Mouse (Mus musculus) left cerebral cortex, adult 8-10 months (tissue): Measurements from ENCODE around the gene Snf8. TPM values are rescaled to one million over a fixed set of nuclear protein-coding genes. Genes with fewer than 3 reads are reported as not detected.

Experiments used
- DNase-seq, 2 experiments: peaks; one replicate each; pipeline ENCODE4 v3.0.0; 2022; ENCODE audit warnings: low spot score in 2 of 2
- total RNA-seq, 4 experiments: library from RNA; stranded (reverse); gene quantifications; 2 replicates each; pipeline ENCODE4 v1.2.4; 2022

Snf8 gene
- total RNA-seq, 4 experiments from 2014 or later: 98.4 to 106 (median 103) TPM

DNA sequence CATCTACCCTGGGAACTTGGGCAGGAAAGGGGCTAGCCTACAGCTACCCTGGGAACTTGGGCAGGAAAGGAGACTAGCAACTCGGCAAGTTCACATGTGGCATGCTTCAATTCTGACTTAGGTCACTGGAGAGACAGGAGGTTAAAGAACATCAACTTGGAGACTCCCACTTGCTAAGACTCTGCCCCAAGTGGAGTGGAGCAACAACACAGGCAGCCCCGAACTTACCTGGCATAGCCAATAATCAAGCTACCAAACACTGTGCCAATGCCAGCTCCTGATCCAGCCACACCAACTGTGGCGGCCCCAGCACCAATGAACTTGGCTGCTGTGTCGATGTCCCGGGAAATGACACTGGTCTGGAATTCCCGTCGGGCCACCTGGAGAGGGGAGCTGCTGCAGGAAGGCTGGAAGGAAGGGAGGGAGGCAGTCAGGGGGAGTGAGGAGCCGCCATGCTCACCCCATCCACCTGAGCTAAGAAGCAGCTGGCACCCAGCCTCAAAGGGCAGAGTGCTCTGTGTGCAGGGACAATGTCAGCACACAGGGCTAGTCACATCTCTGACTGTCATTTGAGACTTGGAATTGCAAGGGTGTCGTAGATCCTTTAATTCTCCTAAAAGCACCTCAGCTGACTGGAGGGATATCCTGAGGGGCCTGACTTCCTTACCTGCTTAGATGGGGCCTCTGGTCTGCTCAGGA lies 38.8 kb downstream of the Snf8 start:
- DNase-seq: no peak

DNA sequence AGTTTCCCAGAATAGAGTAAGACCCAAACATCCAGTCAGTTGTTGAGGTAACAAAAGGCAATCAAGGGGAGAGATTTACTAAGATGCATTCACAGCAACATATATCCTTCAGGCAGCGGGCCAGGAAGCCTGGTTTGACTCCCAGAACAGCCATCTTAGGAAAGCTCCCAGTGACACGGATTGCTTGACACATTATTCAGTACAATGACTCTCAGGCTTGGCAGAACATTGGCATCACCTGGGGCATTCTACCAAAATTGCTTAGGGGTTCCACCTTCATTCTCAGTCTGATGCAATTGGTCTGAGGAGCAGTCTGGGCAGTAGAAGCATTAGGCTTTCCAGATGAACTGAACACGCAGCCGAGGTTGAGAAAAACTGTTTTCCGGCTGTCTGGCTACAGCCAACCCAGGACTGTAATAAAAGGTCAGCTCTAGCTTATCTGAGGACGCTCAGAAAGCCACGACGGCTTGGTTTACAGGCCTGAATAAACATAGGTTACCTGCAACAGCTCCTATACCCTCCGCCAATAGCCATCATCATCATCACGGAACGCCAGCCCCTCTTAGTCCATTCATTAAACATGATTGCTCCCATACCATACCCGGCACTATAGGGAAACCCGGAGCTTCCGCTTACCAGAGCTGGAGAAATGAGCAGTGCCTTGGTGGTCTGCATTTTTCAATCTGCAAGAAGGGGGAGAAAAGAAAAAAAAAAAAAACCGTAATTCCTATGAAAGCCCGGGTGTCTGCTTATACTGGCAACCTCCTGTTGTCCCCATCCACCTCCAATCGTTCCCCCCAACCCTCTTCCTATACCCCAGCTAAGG lies 39.9 kb downstream of the Snf8 start:
- no peak for DNase-seq

DNA sequence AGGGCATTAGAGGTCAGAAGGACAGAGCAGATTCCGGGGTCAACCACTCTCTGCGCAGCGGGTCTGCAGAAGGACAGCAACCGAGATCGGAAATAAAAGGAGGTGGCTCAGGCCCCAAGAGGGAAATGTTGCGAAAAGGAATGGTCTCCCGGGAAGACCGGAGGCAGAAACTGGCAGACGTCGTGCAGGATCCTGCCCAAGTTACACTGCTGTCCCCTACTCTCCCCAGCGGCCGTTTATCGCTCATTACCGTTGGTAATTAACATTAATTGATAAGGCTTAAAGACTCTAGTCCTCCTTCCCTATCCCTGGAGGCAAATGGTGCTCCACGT lies 40.5 kb downstream of the Snf8 start:
- no peak for DNase-seq

DNA sequence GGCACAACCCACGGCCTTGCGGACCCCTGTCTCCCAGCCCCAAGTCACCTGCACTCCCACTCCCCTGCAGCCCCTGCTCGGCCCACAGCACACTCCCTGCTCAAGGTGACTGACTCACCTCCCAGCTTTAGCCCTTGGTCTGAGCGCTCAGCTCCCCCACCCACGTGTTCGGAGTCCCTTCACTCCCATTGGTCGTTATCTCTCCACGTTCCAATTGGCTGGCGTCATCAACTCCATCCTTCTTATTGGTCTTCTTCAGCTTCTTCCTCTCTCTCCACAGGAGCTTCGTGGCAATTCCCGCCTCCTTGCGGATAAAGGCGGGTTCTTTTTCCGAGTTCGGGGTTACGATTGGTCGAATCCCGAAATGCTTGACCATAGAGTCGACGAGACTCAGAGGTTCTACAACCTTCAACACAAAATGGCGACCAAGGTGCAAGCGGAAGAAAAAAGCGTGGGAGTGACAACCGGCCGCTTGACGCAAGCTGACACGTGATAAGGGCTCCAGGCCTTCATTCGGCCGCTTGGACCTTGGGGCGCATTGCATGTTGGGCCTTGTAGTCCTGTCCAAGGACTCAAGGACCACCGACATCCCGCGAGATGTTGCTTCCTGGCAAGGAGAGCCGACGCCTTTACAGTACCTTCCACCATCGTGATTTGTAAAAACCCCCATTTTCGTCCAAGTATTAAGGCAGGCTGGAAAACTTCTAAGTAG lies 41.0 kb downstream of the Snf8 start, which contains the start of gene Atp5g1:
Atp5g1 (minus strand) TSS at position 162 of the 712 bp plus-strand sequence.
- DNase-seq: peak; percentile 98 to 100

DNA sequence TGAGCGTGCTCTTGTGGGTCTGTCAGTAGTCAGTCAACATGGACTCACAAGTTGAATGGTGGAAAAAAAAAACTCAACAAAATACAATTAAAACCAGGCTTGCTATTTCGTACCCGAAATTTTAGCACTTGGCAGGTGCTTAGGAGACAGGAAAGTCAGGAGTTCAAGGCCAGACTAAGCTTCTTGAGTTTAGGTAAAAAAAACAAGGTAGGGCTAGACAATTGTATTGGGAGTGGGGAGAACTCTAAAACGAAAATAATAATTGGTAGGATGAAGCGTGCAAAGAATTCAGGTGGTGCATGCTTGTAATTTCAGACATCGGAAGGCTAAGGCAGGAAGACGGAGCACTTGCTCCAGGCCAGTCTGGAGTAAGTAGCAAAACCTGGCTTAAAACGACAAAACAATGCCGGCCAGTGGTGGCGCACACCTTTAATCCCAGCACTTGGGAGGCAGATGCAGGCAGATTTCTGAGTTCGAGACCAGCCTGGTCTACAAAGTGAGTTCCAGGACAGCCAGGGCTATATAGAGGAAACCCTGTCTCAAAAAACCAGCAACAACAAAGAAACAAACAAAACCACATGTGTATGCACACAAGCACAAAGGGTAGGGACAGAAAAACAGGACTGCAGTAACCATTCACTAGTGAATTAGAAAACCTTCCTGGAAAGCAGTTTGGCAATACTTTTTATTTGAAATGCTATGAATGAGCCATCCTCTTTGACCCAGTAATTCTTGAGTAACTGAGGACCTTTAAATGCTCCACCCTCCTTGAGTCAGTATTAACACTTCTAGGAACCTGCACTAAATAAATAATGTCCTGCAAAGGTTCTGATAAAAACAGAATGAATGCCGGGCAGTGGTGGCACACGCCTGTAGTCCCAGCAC lies 41.8 kb downstream of the Snf8 start:
- DNase-seq: no peak

DNA sequence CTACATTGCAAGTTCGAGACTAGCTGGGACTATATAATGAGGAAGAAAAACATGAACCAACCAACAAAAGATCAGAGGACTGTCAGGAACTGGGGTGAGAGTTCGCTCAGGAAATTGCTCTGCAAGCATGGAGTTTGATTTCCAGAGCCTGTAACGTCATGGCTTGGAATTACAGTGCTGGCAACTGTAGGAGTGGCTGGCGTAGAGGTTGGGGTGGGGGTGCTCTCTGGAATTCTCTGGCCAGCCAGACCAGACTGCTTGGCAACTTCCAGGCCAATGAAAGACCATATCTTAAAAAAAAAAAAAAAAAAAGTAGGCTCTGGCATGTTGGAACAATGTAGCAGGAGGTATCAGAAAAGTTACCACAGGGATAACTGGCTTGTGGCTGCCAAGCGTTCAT lies 46.1 kb downstream of the Snf8 start:
- no peak for DNase-seq

DNA sequence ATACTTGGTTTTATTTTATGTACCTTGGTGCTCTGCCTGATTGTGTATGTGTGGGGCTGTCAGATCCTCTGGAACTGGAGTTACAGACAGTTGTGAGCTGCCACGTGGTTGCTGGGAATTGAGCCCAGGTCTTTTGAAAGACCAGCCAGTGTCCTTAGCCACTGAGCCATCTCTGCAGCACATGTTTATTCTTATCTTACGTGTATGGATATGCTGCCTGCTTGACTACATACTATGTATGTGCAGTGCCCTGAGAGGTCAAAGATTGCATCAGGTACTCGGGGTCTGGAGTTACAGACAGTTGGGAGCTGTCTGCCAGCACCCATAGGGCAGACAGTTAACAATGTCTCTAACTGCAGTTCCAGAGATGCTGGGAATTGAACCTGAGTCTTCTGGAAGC lies 48.0 kb downstream of the Snf8 start:
- no peak for DNase-seq

DNA sequence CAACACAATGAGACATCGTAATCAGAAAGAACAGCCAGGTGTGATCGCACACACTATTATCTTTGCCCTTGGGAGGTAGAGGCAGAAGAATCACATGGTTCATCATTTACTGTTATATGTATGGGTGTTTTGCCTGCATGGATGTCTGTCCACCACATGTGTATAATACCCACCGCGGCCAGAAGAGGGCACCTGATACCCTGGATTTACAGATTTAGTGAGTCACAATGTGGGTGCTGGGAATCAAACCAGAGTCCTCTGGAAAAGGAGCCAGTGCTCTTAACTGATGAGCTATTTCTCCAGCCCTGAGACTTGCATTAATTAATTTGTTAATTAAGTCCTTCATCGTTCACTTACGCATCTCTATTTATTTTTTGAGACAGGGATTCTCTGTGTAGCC lies 53.3 kb downstream of the Snf8 start:
- no peak for DNase-seq

DNA sequence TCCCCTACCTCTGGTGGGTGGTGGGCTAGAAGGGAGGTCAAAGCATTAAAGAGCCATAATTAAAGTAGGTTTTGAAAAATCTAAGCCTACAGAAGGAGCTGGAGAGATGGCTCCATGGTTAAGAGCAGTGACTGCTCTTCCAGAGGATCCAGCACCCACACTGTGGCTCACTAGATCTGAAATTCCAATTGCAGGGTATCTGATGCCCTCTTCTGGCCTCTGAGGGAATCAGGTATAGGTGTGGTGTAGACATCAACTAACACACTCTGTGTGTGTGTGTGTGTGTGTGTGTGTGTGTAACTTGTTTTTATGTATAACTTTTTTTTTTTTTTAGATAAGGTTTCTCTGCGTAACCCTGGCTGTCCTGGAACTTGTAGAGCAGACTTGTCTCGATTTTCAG lies 56.4 kb downstream of the Snf8 start:
- no peak for DNase-seq

DNA sequence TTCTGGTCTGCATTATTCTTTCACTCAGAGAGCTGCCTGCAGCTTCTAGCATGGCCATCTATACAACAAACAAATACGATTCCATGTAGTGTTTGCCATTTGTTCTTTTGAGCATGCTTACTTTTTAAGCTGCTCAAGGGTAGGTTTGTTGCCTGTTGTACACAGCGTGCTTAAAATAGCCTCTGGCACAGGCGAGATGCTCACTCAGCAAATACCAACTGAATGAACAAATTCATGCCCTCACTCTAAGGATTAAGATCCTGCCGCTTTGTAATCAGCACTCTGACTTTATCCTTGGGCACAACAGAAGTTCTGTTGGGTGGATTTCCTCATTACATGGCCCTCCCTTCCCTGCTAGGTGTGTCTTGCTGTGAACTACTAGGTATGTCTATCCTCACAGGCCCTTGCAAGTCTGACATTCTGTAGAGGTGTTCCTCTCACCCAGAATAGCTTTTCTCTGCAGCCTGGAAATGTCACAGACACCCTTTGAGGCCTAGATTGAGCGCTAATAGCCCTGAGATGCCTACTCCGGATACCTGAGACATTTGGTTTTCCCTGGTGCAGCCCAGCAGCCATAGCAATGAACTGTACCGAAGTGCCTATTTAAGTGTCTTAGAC lies 58.1 kb downstream of the Snf8 start:
- DNase-seq: no peak

DNA sequence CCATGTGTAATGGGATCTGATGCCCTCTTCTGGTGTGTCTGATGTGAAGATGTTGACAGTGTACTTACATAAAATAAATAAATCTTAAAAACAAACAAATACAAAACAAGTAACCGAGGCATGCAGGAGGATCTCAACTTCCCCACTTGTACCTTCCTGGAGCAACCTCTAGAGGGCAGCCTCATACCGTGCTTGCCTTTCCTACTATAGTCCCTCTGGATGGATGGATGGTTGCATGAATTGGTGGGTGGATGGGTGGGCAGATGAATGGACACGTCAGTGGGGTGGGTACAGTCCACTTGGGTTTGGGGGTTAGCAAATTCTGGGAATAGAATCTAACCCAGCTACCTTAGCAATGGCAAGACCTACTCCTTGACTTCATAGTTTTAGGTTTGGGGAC lies 58.7 kb downstream of the Snf8 start:
- DNase-seq: peak in 1 of 2 experiments; percentile 19

Other genes with a start within 250 kb of the Snf8 start
- 10 to 100 TPM; 60.8 to 75.0 (median 67.2) TPM for gene Phospho1, start 210.4 kb upstream of the Snf8 start, total RNA-seq
- 10 to 100 TPM in 1 of 4 experiments, 1 to 10 TPM in 3; 2.3 to 14.5 (median 5.2) TPM for gene Gngt2, start 197.7 kb upstream of the Snf8 start, total RNA-seq
- gene Abi3, start 192.4 kb upstream of the Snf8 start, total RNA-seq: 10 to 100 TPM in 2 of 4 experiments, 1 to 10 TPM in 2; 5.9 to 21.5 (median 10.1) TPM
- not detected for gene B4galnt2, start 120.0 kb upstream of the Snf8 start, total RNA-seq
- gene Igf2bp1, start 28.9 kb upstream of the Snf8 start, total RNA-seq: under 1 TPM in 1 of 4 experiments, not detected in 3; 0.20 TPM
- not detected for gene Gip, start 10.3 kb upstream of the Snf8 start, total RNA-seq
- gene Ube2z, start 30.5 kb downstream of the Snf8 start, total RNA-seq: 10 to 100 TPM; 53.6 to 60.5 (median 59.8) TPM
- gene Atp5g1, start 40.8 kb downstream of the Snf8 start, total RNA-seq: 100 to 1,000 TPM; 354 to 394 (median 374) TPM
- gene Calcoco2, start 77.1 kb downstream of the Snf8 start, total RNA-seq: not detected
- under 1 TPM in 3 of 4 experiments, not detected in 1; 0.23 to 0.36 (median 0.30) TPM for gene Ttll6, start 98.9 kb downstream of the Snf8 start, total RNA-seq
- gene Hoxb13, start 159.4 kb downstream of the Snf8 start, total RNA-seq: not detected
- under 1 TPM in 1 of 4 experiments, not detected in 3; 0.16 TPM for gene Hoxb9, start 236.6 kb downstream of the Snf8 start, total RNA-seq
- gene Hoxb8, start 247.0 kb downstream of the Snf8 start, total RNA-seq: not detected